Mouse (Mus musculus) midbrain, postnatal 0 days (tissue): ENCODE measurements around the gene Epsti1. TPM values are rescaled to one million over a fixed set of nuclear protein-coding genes. Genes with fewer than 3 reads are reported as not detected.

Experiments
- ATAC-seq: fragments of 200-750 bp; cut with Nextera tagmentation; 2 replicates; pipeline ENCODE4 v1.8.0; 2017; ENCODE audit warnings: moderate number of reproducible peaks, mild to moderate bottlenecking, moderate TSS enrichment, moderate library complexity; ENCODE audit not compliant: low FRiP score
- DNase-seq: peaks from one replicate; pipeline ENCODE4 v3.0.0-alpha.2; 2015; ENCODE audit warnings: low spot score
- H3K27ac ChIP-seq: fragments of 300-500 bp; sonication (generic); 2 replicates; pipeline ENCODE4 v1.5.1; 2014; ENCODE audit warnings: low read depth, mild to moderate bottlenecking, low read length, mixed read lengths
- H3K27me3 ChIP-seq: fragments of 300-500 bp; sonication (generic); 2 replicates; pipeline ENCODE4 v1.6.1; 2014; ENCODE audit warnings: low read length, control low read depth, mixed read lengths; ENCODE audit not compliant: insufficient read depth
- H3K36me3 ChIP-seq: fragments of 300-500 bp; sonication (generic); 2 replicates; pipeline ENCODE4 v1.6.1; 2014; ENCODE audit warnings: low read length, control low read depth, mixed read lengths; ENCODE audit not compliant: insufficient read depth
- H3K4me1 ChIP-seq: fragments of 300-500 bp; sonication (generic); 2 replicates; pipeline ENCODE4 v1.6.1; 2014; ENCODE audit warnings: mild to moderate bottlenecking, control low read depth, antibody characterized with exemption, low read length, mixed read lengths; ENCODE audit not compliant: insufficient read depth
- H3K4me2 ChIP-seq: fragments of 300-500 bp; sonication (generic); 2 replicates; pipeline ENCODE4 v1.6.1; 2014; ENCODE audit warnings: low read depth, mild to moderate bottlenecking, low read length, mixed read lengths; ENCODE audit not compliant: poor library complexity, severe bottlenecking
- H3K4me3 ChIP-seq: fragments of 300-500 bp; sonication (generic); 2 replicates; pipeline ENCODE4 v1.5.1; 2014; ENCODE audit warnings: low read depth, mild to moderate bottlenecking, low read length, moderate library complexity
- H3K9ac ChIP-seq: fragments of 300-500 bp; sonication (generic); replicated peaks from 2 replicates; pipeline ENCODE4 v1.6.1; 2014; ENCODE audit warnings: mild to moderate bottlenecking, low read length, moderate library complexity, mixed read lengths; ENCODE audit not compliant: poor library complexity, severe bottlenecking
- H3K9me3 ChIP-seq: fragments of 300-500 bp; sonication (generic); 2 replicates; pipeline ENCODE4 v1.6.1; 2016; ENCODE audit warnings: low read length, control low read depth
- CTCF ChIP-seq: IDR thresholded peaks from 2 replicates; pipeline ENCODE4 v1.5.1; 2016; ENCODE audit warnings: antibody characterized with exemption, mild to moderate bottlenecking
- WGBS: fragments of 180-500 bp; shearing (Covaris S2); extraction: QIAGEN DNeasy Blood & Tissue Kit; methylation state at CpG from one replicate; pipeline ENCODE4 v1.1.7; 2014; 5-methylcytosine and 5-hydroxymethylcytosine counted together
- polyA plus RNA-seq: library from polyadenylated mRNA; unstranded; fragments of >200 nt; fragmentation: Nextera tagmentation; extraction: Ambion mirVana; gene quantifications from 2 replicates; pipeline ENCODE4 v1.2.1, GENCODE M21; 2015
- total RNA-seq: library from RNA; depleted of rRNA; stranded (reverse); fragments of >200 nt; gene quantifications from 2 replicates; pipeline ENCODE4 v1.2.3, GENCODE M21; 2014

Gene Epsti1
- total and polyA plus RNA-seq, 2 experiments from 2014 or later = 0.68 to 1.0 TPM

- Histone ChIP-seq H3K36me3 (no peaks in the 10 kb centered on the region), H3K27me3 (no peaks in the 10 kb centered on the region), H3K27ac (no peak overlapping the region), H3K4me1 (no peaks in the 10 kb centered on the region; the same call in 1 of the 2 replicates), H3K4me3 (no peak overlapping the region), H3K4me2 (no peak overlapping the region), H3K9ac (no peak overlapping the region), H3K9me3 (no peaks in the 10 kb centered on the region)
- DNase-seq (no peak), ATAC-seq (no peak)
- TF ChIP-seq CTCF = no peak
- WGBS = 53% methylated on average over 5 of the region's 5 CpGs
Observed at GRCm38 (mm10) chr14:77905466-77905865, 1.4 kb downstream of the Epsti1 start.

- Histone ChIP-seq H3K9me3 (no peaks in the 10 kb centered on the region), H3K36me3 (no peaks in the 10 kb centered on the region), H3K4me3 (no peak overlapping the region), H3K4me2 (no peak overlapping the region), H3K4me1 (no peaks in the 10 kb centered on the region; the same call in 1 of the 2 replicates), H3K9ac (no peak overlapping the region), H3K27ac (no peak overlapping the region), H3K27me3 (no peaks in the 10 kb centered on the region)
- ATAC-seq (no peak), DNase-seq (no peak)
- TF ChIP-seq CTCF = no peak
- WGBS = 87% methylated on average over 5 of the region's 5 CpGs
Observed at GRCm38 (mm10) chr14:77906586-77906985, 2.5 kb downstream of the Epsti1 start.

GRCm38 (mm10) chr14:77915776-77916175 lies 11.7 kb downstream of the Epsti1 start:
- Histone ChIP-seq H3K27me3 (no peaks in the 10 kb centered on the region), H3K4me1 (no peaks in the 10 kb centered on the region), H3K27ac (no peak overlapping the region), H3K36me3 (no peaks in the 10 kb centered on the region), H3K4me3 (no peak overlapping the region), H3K9ac (no peak overlapping the region), H3K9me3 (no peaks in the 10 kb centered on the region), H3K4me2 (no peak overlapping the region)
- WGBS = 34% methylated on average over 5 of the region's 5 CpGs
- no peak for ATAC-seq
- no peak for DNase-seq
- no peak for TF ChIP-seq CTCF

- DNase-seq (no peak), ATAC-seq (no peak)
- Histone ChIP-seq H3K4me2 (no peak overlapping the region), H3K9ac (no peak overlapping the region), H3K4me1 (no peaks in the 10 kb centered on the region), H3K27me3 (no peaks in the 10 kb centered on the region), H3K27ac (no peak overlapping the region), H3K4me3 (no peak overlapping the region), H3K36me3 (no peaks in the 10 kb centered on the region), H3K9me3 (no peaks in the 10 kb centered on the region)
- no peak for TF ChIP-seq CTCF
- whole genome bisulfite sequencing = 86% methylated on average over 8 of the region's 8 CpGs
Observed at GRCm38 (mm10) chr14:77921641-77922040, 17.6 kb downstream of the Epsti1 start.

- H3K4me2 ChIP-seq = no peak overlapping the region
- no peak for TF ChIP-seq CTCF
- ATAC-seq = no peak
- no peak overlapping the region for H3K4me3 ChIP-seq
- no peaks in the 10 kb centered on the region for H3K27me3 ChIP-seq
- no peak for DNase-seq
- H3K9ac ChIP-seq = no peak overlapping the region
- H3K27ac ChIP-seq = no peak overlapping the region
- H3K36me3 ChIP-seq = no peaks in the 10 kb centered on the region
- no peaks in the 10 kb centered on the region for H3K4me1 ChIP-seq
- no peaks in the 10 kb centered on the region for H3K9me3 ChIP-seq
- WGBS = 87% methylated on average over 6 of the region's 6 CpGs
Observed at GRCm38 (mm10) chr14:77923076-77923865, 19.2 kb downstream of the Epsti1 start.

GRCm38 (mm10) chr14:77925414-77925813 lies 21.4 kb downstream of the Epsti1 start:
- TF ChIP-seq CTCF = no peak
- ATAC-seq (0 out of 2 replicates have a peak, but pooled peaks have one; percentile 7), DNase-seq (no peak)
- H3K9ac ChIP-seq = no peak overlapping the region
- H3K9me3 ChIP-seq = no peaks in the 10 kb centered on the region
- H3K36me3 ChIP-seq = no peaks in the 10 kb centered on the region
- H3K4me3 ChIP-seq = no peak overlapping the region
- H3K4me2 ChIP-seq = no peak overlapping the region
- no peaks in the 10 kb centered on the region for H3K27me3 ChIP-seq
- H3K27ac ChIP-seq = no peak overlapping the region
- 41% methylated on average over 10 of the region's 10 CpGs for WGBS
- no peaks in the 10 kb centered on the region for H3K4me1 ChIP-seq
